Mouse (Mus musculus) forebrain, embryonic 16.5 days (tissue): ENCODE results near the gene Syngr3. TPM values are rescaled to one million over a fixed set of nuclear protein-coding genes. Genes with fewer than 3 reads are reported as not detected.

Experiments used
- ATAC-seq: fragments of 200-750 bp; cut with Nextera tagmentation; 2 replicates; pipeline ENCODE4 v1.8.0; 2017; ENCODE audit warnings: mild to moderate bottlenecking, moderate library complexity
- H3K27ac ChIP-seq: fragments of 300-500 bp; sonication (generic); 2 replicates; pipeline ENCODE4 v1.5.1; 2014; ENCODE audit warnings: low read length, control low read depth
- H3K27me3 ChIP-seq: fragments of 300-500 bp; sonication (generic); replicated peaks from 2 replicates; pipeline ENCODE4 v1.6.1; 2014; ENCODE audit warnings: low read length; ENCODE audit not compliant: control insufficient read depth, insufficient read depth
- H3K36me3 ChIP-seq: fragments of 300-500 bp; sonication (generic); 2 replicates; pipeline ENCODE4 v1.6.1; 2014; ENCODE audit not compliant: control insufficient read depth, insufficient read depth
- H3K4me1 ChIP-seq: fragments of 300-500 bp; sonication (generic); replicated peaks from 2 replicates; pipeline ENCODE4 v1.6.1; 2014; ENCODE audit warnings: low read length; ENCODE audit not compliant: control insufficient read depth, insufficient read depth
- H3K4me2 ChIP-seq: fragments of 300-500 bp; sonication (generic); 2 replicates; pipeline ENCODE4 v1.6.1; 2014; ENCODE audit warnings: mild to moderate bottlenecking, low read length, control low read depth
- H3K4me3 ChIP-seq: fragments of 300-500 bp; sonication (generic); replicated peaks from 2 replicates; pipeline ENCODE4 v1.5.1; 2014; ENCODE audit warnings: mild to moderate bottlenecking, low read length, control low read depth
- H3K9ac ChIP-seq: fragments of 300-500 bp; sonication (generic); replicated peaks from 2 replicates; pipeline ENCODE4 v1.6.1; 2014; ENCODE audit warnings: low read depth, low read length, control low read depth
- H3K9me3 ChIP-seq: fragments of 300-500 bp; sonication (generic); 2 replicates; pipeline ENCODE4 v1.6.1; 2016; ENCODE audit warnings: low read length; ENCODE audit not compliant: control insufficient read depth
- WGBS: fragments of 180-500 bp; shearing (Covaris S2); extraction: QIAGEN DNeasy Blood & Tissue Kit; methylation state at CpG from one replicate; pipeline ENCODE4 v1.1.7; 2014; 5-methylcytosine and 5-hydroxymethylcytosine counted together
- polyA plus RNA-seq: library from polyadenylated mRNA; unstranded; fragments of >200 nt; fragmentation: Nextera tagmentation; extraction: Ambion mirVana; gene quantifications from 2 replicates; pipeline ENCODE4 v1.2.1, GENCODE M21; 2015

The Syngr3 gene
- polyA plus RNA-seq, 1 experiment from 2014 or later, result 193 TPM

DNA sequence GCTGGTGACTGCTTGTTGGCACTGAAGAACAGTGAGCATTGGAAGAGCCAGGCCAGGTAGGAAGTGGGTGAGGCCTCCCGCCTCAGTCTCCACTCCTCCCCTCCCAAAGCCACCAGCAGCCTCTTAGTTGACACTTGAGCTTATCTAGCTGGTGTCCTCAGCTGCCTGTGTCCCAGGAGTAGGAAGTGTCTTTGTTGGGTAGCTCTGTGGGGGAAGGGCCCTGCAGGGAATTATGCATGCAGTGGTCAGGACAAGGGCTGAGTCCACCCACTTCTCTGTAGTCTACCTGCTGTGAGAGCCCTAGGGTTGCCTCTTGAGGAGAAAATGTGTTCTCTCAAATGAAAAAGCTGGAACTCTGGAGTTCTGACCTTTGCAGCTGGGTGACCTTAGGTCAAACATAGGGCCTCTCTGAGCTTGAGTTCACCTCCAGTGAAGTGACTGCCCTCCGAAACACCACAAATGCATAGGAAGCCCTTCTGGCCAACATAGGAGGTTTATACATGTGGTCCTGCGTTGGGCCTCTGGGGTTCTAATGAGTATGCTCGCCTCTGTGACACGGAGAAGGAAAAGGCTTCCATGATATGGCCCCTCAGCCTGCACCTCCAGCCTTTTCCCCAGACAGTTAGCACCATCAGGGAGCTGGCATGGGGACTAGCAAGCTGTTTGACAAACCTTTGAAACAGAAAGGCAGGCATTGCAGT is 52.8 kb downstream of the Syngr3 start:
- no peak overlapping the region for H3K9ac ChIP-seq
- WGBS, result 72% methylated on average over 5 of the region's 5 CpGs
- ATAC-seq, result no peak

DNA sequence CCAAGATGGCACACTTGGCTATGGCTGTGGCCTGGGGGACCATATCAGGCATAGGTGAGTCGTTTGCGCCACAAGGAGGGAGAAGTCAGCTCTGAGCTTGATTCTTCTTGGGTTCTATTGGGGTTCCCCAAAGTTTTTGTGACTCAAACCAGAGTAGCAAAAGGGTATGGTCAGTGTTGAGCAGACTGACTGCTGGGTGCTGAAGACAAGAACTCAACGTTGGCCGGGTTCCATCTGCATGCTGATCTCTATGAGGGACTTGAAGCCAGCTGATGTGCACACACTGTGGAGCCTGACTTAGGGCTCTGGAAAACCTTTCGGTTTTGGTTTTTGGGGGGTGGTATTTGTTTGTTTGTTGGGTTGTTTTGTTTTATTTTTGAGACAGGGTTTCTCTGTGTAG is 54.1 kb downstream of the Syngr3 start:
- 92% methylated on average over 5 of the region's 5 CpGs for WGBS
- no peaks in the 10 kb centered on the region for H3K36me3 ChIP-seq
- H3K27ac ChIP-seq, result no peak overlapping the region
- no peak overlapping the region for H3K4me2 ChIP-seq
- no peaks in the 10 kb centered on the region for H3K27me3 ChIP-seq
- no peak overlapping the region for H3K9ac ChIP-seq
- H3K9me3 ChIP-seq, result no peaks in the 10 kb centered on the region
- ATAC-seq, result no peak
- peaks cover 12% of the 10 kb centered on the region for H3K4me1 ChIP-seq
- H3K4me3 ChIP-seq, result no peak overlapping the region

More for the DNA sequence above, 52.8 kb downstream of the Syngr3 start:
- Histone ChIP-seq H3K36me3 (no peaks in the 10 kb centered on the region), H3K4me3 (no peak overlapping the region), H3K9me3 (no peaks in the 10 kb centered on the region), H3K4me2 (no peak overlapping the region), H3K4me1 (peaks cover 7% of the 10 kb centered on the region), H3K27ac (no peak overlapping the region), H3K27me3 (no peaks in the 10 kb centered on the region)

Other genes starting within 250 kb of the Syngr3 start
- 6.2 and 9.5 TPM in 2 replicates for gene Dnase1l2, start 246.8 kb downstream of the Syngr3 start, polyA plus RNA-seq
- 37.9 and 54.0 TPM in 2 replicates for gene E4f1, start 219.6 kb downstream of the Syngr3 start, polyA plus RNA-seq
- gene Pgp, start 219.6 kb downstream of the Syngr3 start, polyA plus RNA-seq, result 50.5 and 54.0 TPM in 2 replicates
- 0.39 and 0.92 TPM in 2 replicates for gene Bricd5, start 216.1 kb downstream of the Syngr3 start, polyA plus RNA-seq
- gene Mlst8, start 210.9 kb downstream of the Syngr3 start, polyA plus RNA-seq, result 38.9 and 42.4 TPM in 2 replicates
- 18.8 and 30.4 TPM in 2 replicates for gene Caskin1, start 201.4 kb downstream of the Syngr3 start, polyA plus RNA-seq
- 108 and 121 TPM in 2 replicates for gene Traf7, start 162.0 kb downstream of the Syngr3 start, polyA plus RNA-seq
- 6.8 and 10.9 TPM in 2 replicates for gene Rab26, start 155.7 kb downstream of the Syngr3 start, polyA plus RNA-seq
- gene Pkd1, start 140.1 kb downstream of the Syngr3 start, polyA plus RNA-seq, result 18.3 and 27.6 TPM in 2 replicates
- gene Tsc2, start 57.3 kb downstream of the Syngr3 start, polyA plus RNA-seq, result 80.4 and 86.8 TPM in 2 replicates
- 13.4 and 14.4 TPM in 2 replicates for gene Nthl1, start 57.3 kb downstream of the Syngr3 start, polyA plus RNA-seq
- gene Slc9a3r2, start 39.6 kb downstream of the Syngr3 start, polyA plus RNA-seq, result 28.1 and 31.2 TPM in 2 replicates
- gene Npw, start 31.5 kb downstream of the Syngr3 start, polyA plus RNA-seq, result not detected in 2 replicates
- 17.9 and 22.0 TPM in 2 replicates for gene Zfp598, start 20.3 kb downstream of the Syngr3 start, polyA plus RNA-seq
- gene Gfer, start 6.2 kb upstream of the Syngr3 start, polyA plus RNA-seq, result 35.0 and 35.4 TPM in 2 replicates
- 2.0 and 2.7 TPM in 2 replicates for gene Noxo1, start 6.3 kb upstream of the Syngr3 start, polyA plus RNA-seq
- gene Tbl3, start 17.7 kb upstream of the Syngr3 start, polyA plus RNA-seq, result 83.7 and 85.5 TPM in 2 replicates
- gene Rnf151, start 28.1 kb upstream of the Syngr3 start, polyA plus RNA-seq, result not detected in 2 replicates
- 787 and 797 TPM in 2 replicates for gene Rps2, start 28.2 kb upstream of the Syngr3 start, polyA plus RNA-seq
- 220 and 233 TPM in 2 replicates for gene Ndufb10, start 34.5 kb upstream of the Syngr3 start, polyA plus RNA-seq
- not detected in 2 replicates for gene Rpl3l, start 37.9 kb upstream of the Syngr3 start, polyA plus RNA-seq
- 20.0 and 21.1 TPM in 2 replicates for gene Msrb1, start 46.7 kb upstream of the Syngr3 start, polyA plus RNA-seq
- 0.32 TPM in 1 of 2 replicates, not detected in the other for gene Hs3st6, start 63.0 kb upstream of the Syngr3 start, polyA plus RNA-seq
- not detected in 2 replicates for gene Meiob, start 114.3 kb upstream of the Syngr3 start, polyA plus RNA-seq
- 40.2 and 50.1 TPM in 2 replicates for gene Hagh, start 150.2 kb upstream of the Syngr3 start, polyA plus RNA-seq
- gene Fahd1, start 160.4 kb upstream of the Syngr3 start, polyA plus RNA-seq, result 14.4 and 17.8 TPM in 2 replicates
- gene Igfals, start 176.0 kb upstream of the Syngr3 start, polyA plus RNA-seq, result 0.19 TPM in 1 of 2 replicates, not detected in the other
- gene Nubp2, start 196.4 kb upstream of the Syngr3 start, polyA plus RNA-seq, result 66.8 and 71.1 TPM in 2 replicates
- 82.1 and 86.8 TPM in 2 replicates for gene Spsb3, start 196.7 kb upstream of the Syngr3 start, polyA plus RNA-seq
- gene Eme2, start 205.1 kb upstream of the Syngr3 start, polyA plus RNA-seq, result 32.4 and 35.7 TPM in 2 replicates
- 72.3 and 79.8 TPM in 2 replicates for gene Mrps34, start 205.2 kb upstream of the Syngr3 start, polyA plus RNA-seq
- gene Nme3, start 206.5 kb upstream of the Syngr3 start, polyA plus RNA-seq, result 63.4 and 76.1 TPM in 2 replicates
- 100 and 114 TPM in 2 replicates for gene Mapk8ip3, start 247.0 kb upstream of the Syngr3 start, polyA plus RNA-seq